Mouse (Mus musculus): Measurements from ENCODE around the gene Nfkbie.

DNA sequence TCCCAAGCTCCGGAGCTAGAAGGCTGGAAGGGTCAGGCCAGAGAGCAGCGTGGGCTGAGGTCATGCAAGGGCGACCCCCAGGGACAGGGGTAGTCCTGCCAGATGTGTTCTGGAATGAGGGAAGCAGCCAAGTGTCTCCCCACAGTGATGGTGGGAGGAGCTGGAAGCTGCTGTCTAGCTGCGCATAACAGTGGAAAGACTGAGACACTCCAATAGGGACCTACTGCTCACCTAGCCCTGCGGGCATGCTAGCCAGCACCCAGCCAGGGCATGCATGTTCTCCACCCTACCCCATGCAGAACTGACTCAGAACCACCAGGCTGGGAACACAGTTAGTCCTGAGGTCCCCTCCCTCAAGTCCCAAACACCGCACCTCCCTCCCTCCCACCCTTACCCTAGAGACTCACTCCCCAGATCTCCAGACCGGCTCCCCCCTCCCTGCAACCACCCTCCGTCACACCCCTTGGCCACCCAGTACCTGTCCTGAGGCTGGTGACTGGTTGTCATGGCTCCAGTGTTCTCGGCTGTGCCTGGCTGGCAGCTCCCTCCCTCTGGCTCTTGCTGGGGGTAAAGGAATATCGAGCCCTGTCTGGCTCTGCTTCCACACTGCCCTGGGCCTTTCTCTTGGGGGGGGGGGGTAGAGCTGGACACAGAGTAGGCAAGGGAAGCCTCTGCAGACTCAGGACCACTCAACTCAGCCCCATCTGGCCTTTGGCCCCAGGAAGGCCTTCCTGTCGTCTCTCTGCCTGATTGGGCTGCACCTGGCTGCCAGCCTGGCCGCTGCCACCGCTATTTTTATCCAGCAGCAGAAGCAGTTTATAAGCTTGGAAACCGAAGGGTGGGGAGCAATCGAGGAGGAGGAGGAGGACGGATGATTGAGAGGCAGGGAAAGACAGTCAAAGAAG is 36.5 kb downstream of the Nfkbie start:
- TF ChIP-seq CTCF (IDR thresholded peaks at IDR 0.05; ENCODE audit: low read depth) (no peak), EP300 (optimal IDR thresholded peaks at IDR 0.05) (no peak)
